Mouse (Mus musculus): ENCODE data around the gene Pfkm. TPM values are rescaled to one million over a fixed set of nuclear protein-coding genes. Genes with fewer than 3 reads are reported as not detected.
A peak's percentile ranks its signal among the peaks of the same experiment; 100 is the strongest.

Gene Pfkm
- polyA plus RNA-seq, 1 experiment, result 6.4 TPM

GRCm38 (mm10) chr15:98134666-98135065, 42.3 kb downstream of the Pfkm start:
- DNase-seq (ENCODE audit: low read depth in 1 of 2, low spot score in 2 of 2), result no peak
- H3K27ac ChIP-seq (ENCODE audit: insufficient read depth, low read length), result no peak overlapping the region
- H3K4me3 ChIP-seq (ENCODE audit: extremely low read depth, insufficient read depth, insufficient read length), result no peak overlapping the region
- TF ChIP-seq CTCF (IDR thresholded peaks at IDR 0.05; ENCODE audit: extremely low read depth, insufficient read depth, insufficient read length, insufficient replicate concordance) (no peak), POLR2A (IDR thresholded peaks at IDR 0.05; ENCODE audit: low read depth, low read length) (no peak)
- peaks cover 17% of the 10 kb centered on the region; the same call in 1 of the 2 replicates for H3K36me3 ChIP-seq (ENCODE audit: control insufficient read depth, insufficient read depth, low read length)
- no peaks in the 10 kb centered on the region for H3K4me1 ChIP-seq (ENCODE audit: control insufficient read depth, insufficient read depth, insufficient read length)
- 86% methylated on average over 3 of the region's 3 CpGs for WGBS
- H3K27me3 ChIP-seq (ENCODE audit: control insufficient read depth, insufficient read depth, low read length), result no peaks in the 10 kb centered on the region

- no peaks in the 10 kb centered on the region for H3K27me3 ChIP-seq (ENCODE audit: control insufficient read depth, insufficient read depth, low read length)
- H3K4me1 ChIP-seq (ENCODE audit: control insufficient read depth, insufficient read depth, insufficient read length), result no peaks in the 10 kb centered on the region
- WGBS, result 93% methylated on average over 13 of the region's 13 CpGs
- no peak overlapping the region for H3K4me3 ChIP-seq (ENCODE audit: extremely low read depth, insufficient read depth, insufficient read length)
- no peak for TF ChIP-seq POLR2A (IDR thresholded peaks at IDR 0.05; ENCODE audit: low read depth, low read length)
- no peak for TF ChIP-seq CTCF (IDR thresholded peaks at IDR 0.05; ENCODE audit: extremely low read depth, insufficient read depth, insufficient read length, insufficient replicate concordance)
- peaks cover 17% of the 10 kb centered on the region; the same call in 1 of the 2 replicates for H3K36me3 ChIP-seq (ENCODE audit: control insufficient read depth, insufficient read depth, low read length)
- no peak for DNase-seq (ENCODE audit: low read depth in 1 of 2, low spot score in 2 of 2)
- no peak overlapping the region for H3K27ac ChIP-seq (ENCODE audit: insufficient read depth, low read length)
These were observed 43.3 kb downstream of the Pfkm start for GRCm38 (mm10) chr15:98135671-98136070.

- no peak overlapping the region for H3K27ac ChIP-seq (ENCODE audit: insufficient read depth, low read length)
- no peak for TF ChIP-seq CTCF (IDR thresholded peaks at IDR 0.05; ENCODE audit: extremely low read depth, insufficient read depth, insufficient read length, insufficient replicate concordance)
- no peak for TF ChIP-seq POLR2A (IDR thresholded peaks at IDR 0.05; ENCODE audit: low read depth, low read length)
- WGBS, result 97% methylated on average over 9 of the region's 9 CpGs
- no peaks in the 10 kb centered on the region for H3K27me3 ChIP-seq (ENCODE audit: control insufficient read depth, insufficient read depth, low read length)
- H3K4me3 ChIP-seq (ENCODE audit: extremely low read depth, insufficient read depth, insufficient read length), result no peak overlapping the region
- H3K4me1 ChIP-seq (ENCODE audit: control insufficient read depth, insufficient read depth, insufficient read length), result no peaks in the 10 kb centered on the region
- H3K36me3 ChIP-seq (ENCODE audit: control insufficient read depth, insufficient read depth, low read length), result peaks cover 23% of the 10 kb centered on the region
- no peak for DNase-seq (ENCODE audit: low read depth in 1 of 2, low spot score in 2 of 2)
These were observed 44.5 kb downstream of the Pfkm start for GRCm38 (mm10) chr15:98136871-98137270.

GRCm38 (mm10) chr15:98139763-98140162, 47.4 kb downstream of the Pfkm start:
- WGBS, result 83% methylated on average over 7 of the region's 7 CpGs
- Histone ChIP-seq H3K27me3 (ENCODE audit: control insufficient read depth, insufficient read depth, low read length) (no peaks in the 10 kb centered on the region), H3K36me3 (ENCODE audit: control insufficient read depth, insufficient read depth, low read length) (peaks cover 21% of the 10 kb centered on the region), H3K4me3 (ENCODE audit: extremely low read depth, insufficient read depth, insufficient read length) (no peak overlapping the region), H3K4me1 (ENCODE audit: control insufficient read depth, insufficient read depth, insufficient read length) (peaks cover 2% of the 10 kb centered on the region; the same call in 1 of the 2 replicates), H3K27ac (ENCODE audit: insufficient read depth, low read length) (no peak overlapping the region)
- TF ChIP-seq POLR2A (IDR thresholded peaks at IDR 0.05; ENCODE audit: low read depth, low read length) (no peak), CTCF (IDR thresholded peaks at IDR 0.05; ENCODE audit: extremely low read depth, insufficient read depth, insufficient read length, insufficient replicate concordance) (no peak)
- DNase-seq (ENCODE audit: low read depth in 1 of 2, low spot score in 2 of 2), result no peak

GRCm38 (mm10) chr15:98140809-98141208, 48.4 kb downstream of the Pfkm start:
- TF ChIP-seq CTCF (IDR thresholded peaks at IDR 0.05; ENCODE audit: extremely low read depth, insufficient read depth, insufficient read length, insufficient replicate concordance) (no peak), POLR2A (IDR thresholded peaks at IDR 0.05; ENCODE audit: low read depth, low read length) (no peak)
- Histone ChIP-seq H3K4me1 (ENCODE audit: control insufficient read depth, insufficient read depth, insufficient read length) (peaks cover 6% of the 10 kb centered on the region), H3K36me3 (ENCODE audit: control insufficient read depth, insufficient read depth, low read length) (peaks cover 12% of the 10 kb centered on the region), H3K4me3 (ENCODE audit: extremely low read depth, insufficient read depth, insufficient read length) (no peak overlapping the region), H3K27ac (ENCODE audit: insufficient read depth, low read length) (no peak overlapping the region), H3K27me3 (ENCODE audit: control insufficient read depth, insufficient read depth, low read length) (no peaks in the 10 kb centered on the region)
- DNase-seq (ENCODE audit: low read depth in 1 of 2, low spot score in 2 of 2), result no peak
- WGBS, result 92% methylated on average over 5 of the region's 5 CpGs

- WGBS, result 94% methylated on average over 10 of the region's 10 CpGs
- Histone ChIP-seq H3K4me3 (ENCODE audit: extremely low read depth, insufficient read depth, insufficient read length) (no peak overlapping the region), H3K36me3 (ENCODE audit: control insufficient read depth, insufficient read depth, low read length) (peaks cover 6% of the 10 kb centered on the region)
These were observed 50.1 kb downstream of the Pfkm start for GRCm38 (mm10) chr15:98142515-98142914.

GRCm38 (mm10) chr15:98144861-98145507, 52.6 kb downstream of the Pfkm start:
- Histone ChIP-seq H3K27me3 (ENCODE audit: control insufficient read depth, insufficient read depth, low read length) (no peaks in the 10 kb centered on the region), H3K36me3 (ENCODE audit: control insufficient read depth, insufficient read depth, low read length) (peaks cover 6% of the 10 kb centered on the region), H3K4me3 (ENCODE audit: extremely low read depth, insufficient read depth, insufficient read length) (peak overlapping the region; percentile 93), H3K4me1 (ENCODE audit: control insufficient read depth, insufficient read depth, insufficient read length) (peaks cover 6% of the 10 kb centered on the region), H3K27ac (ENCODE audit: insufficient read depth, low read length) (peak overlapping the region; percentile 35; the same call in 1 of the 2 replicates)
- TF ChIP-seq CTCF (IDR thresholded peaks at IDR 0.05; ENCODE audit: extremely low read depth, insufficient read depth, insufficient read length, insufficient replicate concordance), result no peak
- TF ChIP-seq POLR2A (IDR thresholded peaks at IDR 0.05; ENCODE audit: low read depth, low read length), result no peak
- 2% methylated on average over 36 of the region's 36 CpGs for WGBS
- DNase-seq (ENCODE audit: low read depth in 1 of 2, low spot score in 2 of 2), result no peak

More at GRCm38 (mm10) chr15:98142515-98142914, 50.1 kb downstream of the Pfkm start:
- Histone ChIP-seq H3K4me1 (ENCODE audit: control insufficient read depth, insufficient read depth, insufficient read length) (peaks cover 6% of the 10 kb centered on the region), H3K27me3 (ENCODE audit: control insufficient read depth, insufficient read depth, low read length) (no peaks in the 10 kb centered on the region), H3K27ac (ENCODE audit: insufficient read depth, low read length) (no peak overlapping the region)
- DNase-seq (ENCODE audit: low read depth in 1 of 2, low spot score in 2 of 2), result no peak
- TF ChIP-seq POLR2A (IDR thresholded peaks at IDR 0.05; ENCODE audit: low read depth, low read length), result no peak
